Mouse (Mus musculus) CD8-positive naive resting alpha-beta T cell, adult 2 months (primary cell): ENCODE data around the gene Slc22a16.
A peak's percentile ranks its signal among the peaks of the same experiment; 100 is the strongest.
"Not testable (repeated sequence)": the region's sequence is repeated elsewhere in the genome, so short reads cannot be mapped to it uniquely, and the experiment has no call there.

Source experiments
- DNase-seq, 2 experiments: peaks; one replicate each; pipeline ENCODE4 v3.0.0; 2022; ENCODE audit warnings: low read depth in 2 of 2, low spot score in 2 of 2

Gene Slc22a16

DNA sequence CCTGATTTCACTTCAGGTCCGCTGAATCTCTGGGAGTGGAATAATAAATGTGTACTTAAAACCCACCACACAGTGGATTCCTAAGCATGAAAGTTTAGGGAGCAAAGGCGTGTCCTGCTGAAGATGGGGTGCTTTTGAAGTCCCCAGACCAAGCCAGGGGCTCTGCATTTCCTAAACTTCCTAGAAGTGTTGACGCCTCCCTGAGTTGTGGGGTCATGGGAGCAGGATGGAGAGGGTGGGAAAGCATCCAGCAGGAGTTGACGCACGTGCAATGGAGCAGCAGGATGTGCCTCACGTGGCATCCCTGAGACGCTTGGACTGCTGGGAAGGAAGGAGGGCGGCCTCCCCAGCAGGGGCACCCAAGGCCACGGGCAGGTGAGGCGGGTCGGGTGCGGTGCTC is at the start of gene Slc22a16:
Gene Slc22a16 (plus strand): TSS at position 301 of the 400 bp plus-strand sequence.
- DNase-seq = no peak

DNA sequence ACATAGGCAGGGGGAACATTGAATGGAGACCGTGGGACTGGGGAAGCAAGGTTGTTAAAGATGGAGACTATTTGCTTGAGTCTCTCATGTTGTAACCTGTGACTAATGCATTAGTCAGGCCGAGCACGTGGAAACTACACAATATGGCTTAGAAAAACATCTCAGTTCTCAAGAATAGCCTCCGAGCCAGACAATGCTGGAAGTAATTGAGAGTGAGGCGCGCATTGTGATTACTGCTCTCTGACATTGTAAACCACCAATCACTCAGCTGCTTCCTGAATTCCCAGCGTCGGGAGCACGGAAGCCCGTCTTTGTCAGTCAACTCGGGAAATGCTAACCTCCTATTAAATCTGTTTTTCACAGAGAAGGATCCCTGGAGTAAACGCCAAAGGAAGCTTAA is 48.6 kb upstream of the Slc22a16 start:
- no peak for DNase-seq

DNA sequence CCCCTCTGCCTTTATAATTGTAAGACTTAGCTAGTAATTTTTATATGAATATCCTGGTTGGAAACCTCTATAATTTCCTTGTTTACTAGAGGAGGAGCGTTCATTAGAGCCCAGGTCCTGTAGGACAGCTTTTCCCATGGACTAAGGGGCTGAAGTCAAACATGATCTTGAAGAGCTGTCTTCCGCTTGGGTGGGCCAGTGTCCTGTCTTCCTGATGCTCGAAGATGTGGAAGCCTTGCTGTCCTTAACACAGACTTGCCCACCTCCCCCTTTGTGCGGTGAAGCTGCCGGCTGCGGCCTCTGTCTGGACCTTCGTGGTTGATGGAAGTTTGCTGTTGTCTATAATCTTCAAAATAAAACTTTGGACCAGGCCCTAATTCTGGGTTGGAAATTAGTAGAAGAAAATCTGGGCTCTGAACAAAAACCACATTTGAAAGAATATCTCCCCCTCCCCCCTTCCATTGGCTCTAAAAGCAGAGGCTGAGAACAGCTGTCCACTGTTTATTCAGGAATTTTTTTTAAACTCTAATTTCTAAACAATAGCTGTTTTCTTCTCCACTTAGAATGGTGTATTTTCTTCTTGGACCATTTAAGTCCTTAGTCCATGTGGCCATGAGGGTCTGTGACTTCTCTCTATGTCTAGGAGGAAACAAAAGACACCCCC is 46.7 kb upstream of the Slc22a16 start:
- DNase-seq = no peak

DNA sequence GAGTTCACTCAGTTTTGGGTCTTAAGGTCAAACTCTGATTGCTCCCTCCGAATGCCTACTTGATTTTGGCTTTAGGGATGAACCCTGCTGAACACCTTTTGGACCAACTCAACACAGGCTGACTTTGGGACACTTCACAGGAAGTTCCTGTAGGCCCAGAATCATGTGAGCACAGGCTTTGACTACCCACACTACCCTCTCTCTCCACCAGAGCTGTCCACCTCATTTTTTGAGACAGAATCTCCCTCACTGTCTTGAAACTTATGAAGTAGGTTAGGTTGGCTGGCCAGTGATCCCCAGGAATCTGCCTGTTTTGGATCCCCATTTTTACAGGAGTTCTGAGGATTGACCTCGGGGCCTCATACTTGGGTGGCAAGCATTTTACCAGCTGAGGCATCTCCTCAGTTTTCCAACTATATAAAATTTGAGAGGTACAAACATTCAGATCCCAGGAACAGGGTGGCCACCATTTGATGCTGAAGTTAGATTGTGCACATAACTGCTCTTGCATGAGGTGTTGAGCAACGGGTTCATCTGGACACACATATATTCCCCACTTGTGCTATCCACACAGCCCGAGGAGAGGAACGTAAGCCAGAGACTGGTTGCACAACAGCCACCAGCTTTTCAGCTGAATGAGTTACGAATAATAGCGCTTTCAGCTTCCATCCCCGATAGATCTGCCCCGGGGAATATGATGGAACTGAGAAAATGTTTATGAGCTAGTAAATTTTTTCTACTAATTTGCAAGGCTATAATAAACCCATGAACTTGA is 45.9 kb upstream of the Slc22a16 start:
- no peak for DNase-seq

DNA sequence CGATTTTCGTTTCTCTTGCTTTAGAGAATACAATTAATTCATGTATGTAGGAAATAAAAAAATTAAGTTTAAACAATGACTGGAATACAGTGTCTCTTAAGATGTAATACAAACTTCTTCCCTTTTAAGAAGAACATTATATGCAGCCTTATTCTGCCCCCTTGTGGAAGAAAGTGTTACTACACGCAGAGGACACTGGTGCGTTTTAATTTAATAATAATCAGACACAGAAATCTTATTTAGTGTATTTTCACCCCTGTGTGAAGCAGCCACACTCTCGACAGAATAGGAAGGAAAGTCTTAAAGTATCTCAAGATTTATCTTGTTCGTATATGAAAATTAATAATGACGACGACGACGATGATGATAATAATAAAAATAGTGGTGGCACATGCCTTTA is 45.1 kb upstream of the Slc22a16 start:
- peak; percentile 54 to 76 for DNase-seq

DNA sequence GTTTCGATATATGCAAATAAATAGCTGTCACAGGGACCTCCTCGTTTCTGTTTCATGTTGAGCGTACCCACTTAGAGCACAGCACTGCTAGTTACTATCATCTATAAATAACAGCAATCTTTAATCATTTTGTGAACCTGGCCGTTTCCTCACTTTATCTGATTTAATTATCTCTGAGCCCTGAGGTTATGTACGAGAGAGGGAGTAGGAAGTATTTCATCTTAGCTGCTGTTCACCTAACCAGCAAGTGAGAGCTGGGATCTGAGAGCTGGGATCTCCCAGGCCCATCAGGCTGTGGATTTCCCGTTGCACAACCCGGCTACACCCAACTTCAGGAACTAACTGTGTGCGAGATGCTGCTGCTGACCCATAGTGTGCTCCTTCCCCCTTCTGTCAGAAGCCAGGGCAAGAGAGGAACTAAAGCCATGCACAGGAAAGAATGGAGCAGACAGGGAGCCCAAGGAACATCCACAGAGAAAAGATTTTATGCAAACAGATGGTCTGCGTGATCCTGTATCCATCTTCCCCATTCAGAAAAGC is 44.5 kb upstream of the Slc22a16 start:
- DNase-seq = no peak

DNA sequence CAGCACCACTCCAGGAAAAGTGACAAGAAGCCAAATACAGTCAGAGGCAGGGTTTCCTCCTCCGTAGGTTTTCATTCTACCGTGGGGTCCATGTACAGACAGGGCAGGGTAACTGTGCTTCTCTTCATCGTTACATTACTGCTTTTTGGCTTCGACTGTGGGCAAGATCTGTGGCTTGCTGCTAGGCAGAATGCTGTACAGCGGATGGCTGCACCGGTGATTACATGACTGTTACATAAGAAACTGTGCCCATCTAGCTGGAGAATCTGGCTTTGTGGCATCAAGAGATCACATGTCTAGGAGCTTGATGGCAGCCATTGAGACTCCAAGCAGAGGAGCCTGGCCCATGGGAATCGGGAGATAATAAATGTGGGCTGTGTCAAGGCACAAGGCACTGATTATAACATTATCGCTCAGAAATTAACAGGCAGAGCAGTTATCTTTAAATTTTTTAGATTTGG is 43.8 kb upstream of the Slc22a16 start:
- no peak for DNase-seq

DNA sequence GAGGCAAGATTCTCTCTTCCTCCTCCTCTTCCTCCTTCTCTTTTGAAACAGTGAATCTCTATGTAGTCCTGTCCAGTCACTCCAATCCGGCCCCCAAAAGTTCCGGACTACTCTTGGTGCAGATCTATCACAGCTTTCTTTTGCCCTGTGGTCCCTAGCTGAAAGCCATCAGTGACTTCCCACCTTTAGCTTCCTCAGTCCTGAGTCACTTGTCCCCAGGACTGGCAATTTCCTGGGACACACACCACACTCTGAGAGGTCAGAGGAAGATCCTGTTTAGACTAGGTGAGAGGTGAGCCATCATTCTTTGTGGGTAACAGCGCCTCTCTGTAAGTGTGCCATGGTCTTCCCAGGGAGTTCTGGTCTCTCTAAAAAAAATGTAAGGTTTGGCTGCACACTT is 43.1 kb upstream of the Slc22a16 start:
- no peak for DNase-seq

DNA sequence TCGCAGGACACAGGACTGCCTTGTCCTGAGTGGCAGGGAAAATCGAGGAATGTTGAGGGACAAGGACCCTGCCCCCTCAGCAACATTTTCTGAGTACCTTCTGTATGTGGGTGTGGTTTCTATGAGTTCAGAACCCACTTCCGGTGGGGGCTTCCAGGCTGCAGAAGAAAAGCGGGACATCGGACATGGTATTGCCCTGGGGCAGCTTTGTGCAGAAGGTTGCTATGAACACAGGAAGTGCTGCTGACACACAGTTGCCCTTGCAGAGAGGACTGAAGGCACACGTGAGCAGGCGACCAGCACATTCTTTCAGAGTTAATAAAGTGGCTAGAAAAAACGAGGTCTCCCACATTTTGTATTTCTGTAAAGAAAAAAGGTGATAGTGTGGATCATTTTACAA is 42.6 kb upstream of the Slc22a16 start:
- peak in 1 of 2 experiments; percentile 43 for DNase-seq

DNA sequence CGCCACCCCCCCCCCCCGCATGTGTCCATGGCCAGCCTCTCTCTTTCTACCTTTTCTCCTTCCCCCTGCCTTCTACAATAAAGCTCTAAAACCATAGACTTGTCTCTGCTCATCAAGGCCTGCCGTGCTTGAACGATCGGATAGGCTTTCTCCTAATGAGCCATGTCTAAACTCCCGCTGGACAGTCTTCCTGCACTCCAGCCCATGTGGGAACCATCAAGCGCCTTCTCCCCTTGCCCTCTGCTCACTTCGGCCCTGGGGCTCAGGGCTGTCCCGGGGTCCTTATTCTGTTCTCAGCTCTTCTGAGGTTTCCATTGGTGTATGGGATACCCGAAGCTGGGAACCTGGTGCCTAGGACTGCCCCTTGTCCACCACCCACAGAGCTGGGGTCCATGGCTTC is 41.5 kb upstream of the Slc22a16 start:
- DNase-seq = no peak

DNA sequence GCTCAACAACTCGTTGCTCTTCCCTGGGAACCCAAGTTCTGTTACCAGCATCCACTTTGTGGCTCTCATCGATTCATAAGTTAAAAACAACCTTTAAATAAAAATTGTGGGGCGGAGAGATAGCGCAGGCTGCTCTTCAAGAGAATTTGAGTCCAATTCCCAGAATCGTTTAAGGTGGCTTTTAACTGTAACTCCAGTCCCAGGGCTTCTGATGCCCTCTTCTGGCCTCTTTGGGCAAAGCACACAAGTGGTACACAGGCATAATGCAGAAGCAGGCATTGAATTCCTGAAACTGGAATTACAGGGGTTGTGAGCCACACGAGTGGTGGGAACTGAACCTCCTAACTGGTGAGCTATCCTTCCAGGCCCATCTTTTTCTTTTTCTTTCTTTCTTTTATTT is 40.5 kb upstream of the Slc22a16 start:
- peak; percentile 53 to 75 for DNase-seq

DNA sequence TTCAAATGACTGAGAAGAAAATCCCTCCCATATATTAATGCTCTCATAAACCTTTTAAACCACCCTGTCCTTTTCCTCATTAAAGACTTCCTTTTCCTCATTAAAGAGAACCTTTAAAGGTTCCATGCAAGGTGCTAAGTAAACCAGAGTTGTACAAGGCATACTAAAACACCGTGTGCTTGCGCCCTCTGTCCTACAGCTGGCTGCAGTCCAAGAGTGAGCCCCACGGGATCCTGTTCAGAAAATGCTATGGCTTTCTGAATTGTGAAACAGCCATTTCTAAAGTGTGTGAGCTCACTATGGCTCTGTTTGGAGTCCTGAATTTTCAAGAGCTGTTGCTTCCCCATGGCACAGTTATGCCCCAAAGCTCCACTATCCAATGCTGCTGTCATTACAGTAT is 39.5 kb upstream of the Slc22a16 start:
- no peak for DNase-seq

DNA sequence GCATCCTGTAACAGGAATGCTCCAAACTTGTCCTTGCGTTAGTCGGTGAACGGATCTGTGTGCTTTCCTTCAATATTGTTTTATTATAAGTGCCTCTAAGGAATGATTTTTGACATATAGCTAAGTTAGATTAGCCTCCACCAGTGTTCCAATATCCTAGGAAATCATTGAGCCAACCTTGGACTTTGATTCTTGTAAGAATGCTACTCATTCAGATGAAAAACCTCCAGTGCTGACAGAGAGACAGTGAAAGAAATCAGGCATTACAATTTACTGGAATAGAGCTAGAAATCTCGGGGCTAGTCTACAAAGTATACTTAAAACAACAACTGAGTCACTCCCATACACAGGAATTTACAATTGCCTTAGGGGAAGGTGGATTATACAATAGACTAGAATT is 37.5 kb upstream of the Slc22a16 start:
- DNase-seq = not testable (repeated sequence)

DNA sequence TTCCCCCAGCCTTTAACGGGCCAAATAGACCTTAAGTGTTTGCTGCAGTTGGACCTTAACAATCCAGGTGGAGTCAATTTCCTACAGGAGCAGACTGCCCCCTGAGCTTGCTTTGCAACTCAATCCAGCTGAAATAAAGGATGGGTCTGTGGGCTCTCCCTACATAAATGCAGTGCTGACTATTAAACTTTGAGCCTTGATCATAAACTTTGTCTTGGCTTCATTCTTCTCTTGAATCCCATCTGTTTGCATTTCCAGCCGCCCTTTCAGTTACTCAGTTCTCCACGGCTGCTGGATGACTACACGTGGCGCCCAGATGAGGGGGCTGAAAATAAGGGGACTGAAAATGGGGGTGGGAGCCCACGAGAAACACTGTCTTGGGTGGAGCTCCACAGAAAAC is 28.8 kb upstream of the Slc22a16 start:
- no peak for DNase-seq

DNA sequence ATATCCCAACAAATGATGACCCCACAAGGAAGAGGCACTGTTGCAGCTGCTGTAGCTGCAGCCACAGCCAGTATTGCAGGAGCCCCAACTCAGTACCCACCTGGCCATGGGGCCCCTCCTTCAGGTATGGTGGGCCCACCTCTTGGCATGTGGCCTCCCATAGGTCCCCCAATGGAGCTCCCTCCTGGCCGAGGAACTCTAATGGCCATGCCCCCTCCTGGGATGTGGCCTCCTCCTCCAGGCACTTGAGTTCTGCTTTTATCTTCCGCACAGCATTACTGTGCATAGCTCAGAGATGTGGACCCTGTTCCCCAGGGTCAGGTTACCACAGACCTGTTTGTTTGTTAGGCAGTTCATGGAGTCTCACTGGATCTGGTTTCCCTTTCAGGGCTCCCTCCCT is 20.8 kb upstream of the Slc22a16 start:
- no peak for DNase-seq

DNA sequence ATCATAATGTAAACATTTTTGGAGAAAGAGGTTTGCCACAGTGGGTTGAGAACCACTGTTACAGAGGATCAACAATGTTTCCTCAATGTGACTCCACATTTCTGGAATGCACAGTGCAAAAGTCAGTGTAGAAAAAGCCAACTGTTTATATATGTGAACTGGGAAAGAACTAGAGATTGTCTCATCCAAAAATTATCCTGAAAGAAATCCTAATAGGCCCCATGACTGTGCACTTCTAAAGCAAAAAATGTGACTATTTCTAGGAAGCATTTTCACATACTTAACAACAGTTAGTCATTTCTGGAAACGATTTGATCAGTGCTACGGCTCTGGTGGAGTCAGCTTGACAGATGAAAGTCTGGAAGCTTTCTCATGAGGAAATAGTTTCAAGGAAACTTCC is 18.3 kb upstream of the Slc22a16 start:
- no peak for DNase-seq

DNA sequence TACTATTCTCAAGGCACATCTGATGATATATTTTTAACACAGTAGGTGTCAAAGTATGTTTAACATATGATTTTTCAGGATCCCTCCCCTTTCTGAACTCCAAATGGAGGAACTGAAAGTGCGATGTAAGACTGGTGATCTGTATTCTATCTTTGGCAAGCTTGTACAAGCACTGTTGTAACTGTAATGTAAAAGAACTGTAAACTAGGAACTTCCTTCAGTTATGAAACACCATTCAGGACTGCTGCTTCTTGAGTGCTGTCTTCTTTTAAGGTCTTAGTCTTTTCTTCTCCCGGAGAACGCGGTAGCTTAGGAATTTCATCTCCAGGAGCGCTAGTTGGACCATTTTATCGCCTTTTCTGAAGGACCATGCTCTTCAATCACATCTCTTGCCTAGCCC is 4.4 kb upstream of the Slc22a16 start:
- not testable (repeated sequence) for DNase-seq

DNA sequence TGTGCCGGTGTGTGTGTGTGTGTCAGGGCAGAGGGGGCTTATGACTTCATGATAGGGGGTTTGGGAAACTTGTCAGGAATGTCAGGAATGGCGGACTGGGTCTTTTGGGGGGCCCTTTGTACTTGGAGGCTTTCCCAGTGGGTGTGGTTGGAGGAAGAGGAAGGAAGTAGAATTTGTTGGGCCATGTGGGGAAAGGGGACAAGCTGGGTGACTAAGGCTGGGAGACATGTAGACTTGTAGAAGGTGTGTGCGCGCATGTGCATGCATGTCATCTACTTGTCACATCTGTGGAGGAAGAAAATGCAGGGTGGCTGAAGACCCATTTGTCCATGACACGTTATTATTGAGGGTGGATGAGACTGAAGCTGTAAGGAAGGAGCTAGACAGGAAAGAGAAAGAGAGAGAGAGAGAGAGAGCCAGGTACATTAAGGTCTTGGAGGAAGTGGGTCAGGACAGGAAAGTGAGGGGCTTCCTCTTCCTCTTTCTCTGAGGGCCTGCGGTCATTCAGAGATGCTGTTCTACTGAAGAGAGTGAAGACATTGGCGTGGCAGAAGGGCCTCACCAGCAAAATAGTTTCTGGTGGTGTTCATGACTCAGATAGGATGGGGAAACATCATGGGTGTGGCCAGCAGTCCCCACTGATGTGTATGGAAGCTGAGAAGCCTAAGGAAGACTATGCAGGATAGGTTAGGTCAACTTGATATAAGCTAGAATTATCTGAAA is 5.9 kb downstream of the Slc22a16 start:
- no peak for DNase-seq

DNA sequence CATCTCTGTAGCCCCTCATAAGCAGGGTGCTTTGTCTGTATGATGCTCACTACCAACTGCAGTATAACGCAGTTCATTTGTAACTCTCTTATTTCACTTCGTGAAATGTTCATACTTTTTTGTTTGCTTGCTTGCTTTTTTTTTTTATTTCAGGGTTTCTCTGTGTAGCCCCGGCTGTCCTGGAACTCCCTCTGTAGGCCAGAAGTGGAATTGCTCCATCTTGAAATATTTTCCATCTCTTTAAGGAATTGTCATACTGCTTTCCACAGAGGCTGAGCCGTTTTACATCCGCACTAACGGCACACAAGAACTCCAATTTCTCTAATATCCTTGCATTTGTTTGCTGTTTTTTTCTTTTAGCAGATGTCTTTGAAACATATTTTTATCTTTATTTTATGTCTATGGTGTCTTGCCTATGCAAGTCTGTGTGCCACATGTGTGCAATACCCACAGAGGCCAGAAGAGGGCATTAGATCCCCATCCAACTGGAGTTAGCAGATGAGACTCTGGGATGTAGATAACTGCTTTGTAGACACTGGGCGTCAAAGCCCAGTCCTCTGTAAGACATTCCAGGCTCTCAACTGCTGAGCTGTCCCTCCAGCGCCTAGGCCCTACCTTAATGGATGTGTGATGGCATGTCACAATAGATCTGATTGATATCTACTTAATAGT is 13.6 kb downstream of the Slc22a16 start:
- peak in 1 of 2 experiments; percentile 12 for DNase-seq

DNA sequence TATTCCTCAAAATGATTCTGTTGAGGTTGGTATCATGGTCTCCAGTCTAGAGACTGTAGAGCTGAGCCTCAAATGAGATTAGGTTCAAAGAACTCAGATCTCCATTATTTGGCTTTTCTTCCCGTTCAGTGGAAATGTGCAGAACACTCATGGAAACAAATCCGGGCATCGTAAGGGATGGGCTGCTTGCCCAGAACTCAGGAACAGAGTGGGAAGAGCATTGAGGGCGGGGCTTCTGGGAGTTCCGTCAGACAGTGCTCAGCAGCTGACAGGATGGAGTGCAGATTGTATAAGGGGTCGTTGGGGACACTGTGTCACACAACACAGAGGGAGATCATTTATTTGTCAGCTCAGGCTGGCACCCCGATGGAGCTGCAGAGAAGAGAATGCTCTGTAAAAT is 22.1 kb downstream of the Slc22a16 start:
- no peak for DNase-seq

DNA sequence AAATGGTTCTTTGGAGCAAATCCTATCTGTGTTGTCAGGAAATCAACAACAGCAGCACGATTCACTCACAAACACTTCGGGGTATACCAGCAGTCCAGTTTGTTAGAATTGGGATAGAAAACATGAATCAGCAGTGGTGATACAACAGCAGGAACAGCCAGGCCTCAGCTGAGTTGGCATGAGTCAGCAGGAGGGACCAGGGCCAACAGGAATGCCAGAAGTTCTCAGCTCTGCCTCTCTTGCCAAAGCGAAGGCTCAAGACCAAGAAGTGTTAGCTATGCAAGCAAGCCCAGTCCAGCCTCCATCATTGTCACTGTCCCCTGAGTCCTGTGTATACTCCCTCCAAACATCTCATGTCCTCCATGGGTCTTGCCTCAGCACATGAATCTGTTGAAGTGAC is 27.0 kb downstream of the Slc22a16 start:
- DNase-seq = no peak
